Mouse (Mus musculus) forebrain, embryonic 16.5 days (tissue): Measurements from ENCODE around the gene Lars2. TPM values are rescaled to one million over a fixed set of nuclear protein-coding genes. Genes with fewer than 3 reads are reported as not detected.
"Not testable (repeated sequence)": the region's sequence is repeated elsewhere in the genome, so short reads cannot be mapped to it uniquely, and the experiment has no call there.

ENCODE experiments used
- ATAC-seq: fragments of 200-750 bp; cut with Nextera tagmentation; 2 replicates; pipeline ENCODE4 v1.8.0; 2017; ENCODE audit warnings: mild to moderate bottlenecking, moderate library complexity
- H3K27ac ChIP-seq: fragments of 300-500 bp; sonication (generic); 2 replicates; pipeline ENCODE4 v1.5.1; 2014; ENCODE audit warnings: low read length, control low read depth
- H3K27me3 ChIP-seq: fragments of 300-500 bp; sonication (generic); replicated peaks from 2 replicates; pipeline ENCODE4 v1.6.1; 2014; ENCODE audit warnings: low read length; ENCODE audit not compliant: control insufficient read depth, insufficient read depth
- H3K36me3 ChIP-seq: fragments of 300-500 bp; sonication (generic); 2 replicates; pipeline ENCODE4 v1.6.1; 2014; ENCODE audit not compliant: control insufficient read depth, insufficient read depth
- H3K4me1 ChIP-seq: fragments of 300-500 bp; sonication (generic); replicated peaks from 2 replicates; pipeline ENCODE4 v1.6.1; 2014; ENCODE audit warnings: low read length; ENCODE audit not compliant: control insufficient read depth, insufficient read depth
- H3K4me2 ChIP-seq: fragments of 300-500 bp; sonication (generic); 2 replicates; pipeline ENCODE4 v1.6.1; 2014; ENCODE audit warnings: mild to moderate bottlenecking, low read length, control low read depth
- H3K4me3 ChIP-seq: fragments of 300-500 bp; sonication (generic); replicated peaks from 2 replicates; pipeline ENCODE4 v1.5.1; 2014; ENCODE audit warnings: mild to moderate bottlenecking, low read length, control low read depth
- H3K9ac ChIP-seq: fragments of 300-500 bp; sonication (generic); replicated peaks from 2 replicates; pipeline ENCODE4 v1.6.1; 2014; ENCODE audit warnings: low read depth, low read length, control low read depth
- H3K9me3 ChIP-seq: fragments of 300-500 bp; sonication (generic); 2 replicates; pipeline ENCODE4 v1.6.1; 2016; ENCODE audit warnings: low read length; ENCODE audit not compliant: control insufficient read depth
- WGBS: fragments of 180-500 bp; shearing (Covaris S2); extraction: QIAGEN DNeasy Blood & Tissue Kit; methylation state at CpG from one replicate; pipeline ENCODE4 v1.1.7; 2014; 5-methylcytosine and 5-hydroxymethylcytosine counted together
- polyA plus RNA-seq: library from polyadenylated mRNA; unstranded; fragments of >200 nt; fragmentation: Nextera tagmentation; extraction: Ambion mirVana; gene quantifications from 2 replicates; pipeline ENCODE4 v1.2.1, GENCODE M21; 2015

The Lars2 gene
- polyA plus RNA-seq = 763 and 906 TPM in 2 replicates

DNA sequence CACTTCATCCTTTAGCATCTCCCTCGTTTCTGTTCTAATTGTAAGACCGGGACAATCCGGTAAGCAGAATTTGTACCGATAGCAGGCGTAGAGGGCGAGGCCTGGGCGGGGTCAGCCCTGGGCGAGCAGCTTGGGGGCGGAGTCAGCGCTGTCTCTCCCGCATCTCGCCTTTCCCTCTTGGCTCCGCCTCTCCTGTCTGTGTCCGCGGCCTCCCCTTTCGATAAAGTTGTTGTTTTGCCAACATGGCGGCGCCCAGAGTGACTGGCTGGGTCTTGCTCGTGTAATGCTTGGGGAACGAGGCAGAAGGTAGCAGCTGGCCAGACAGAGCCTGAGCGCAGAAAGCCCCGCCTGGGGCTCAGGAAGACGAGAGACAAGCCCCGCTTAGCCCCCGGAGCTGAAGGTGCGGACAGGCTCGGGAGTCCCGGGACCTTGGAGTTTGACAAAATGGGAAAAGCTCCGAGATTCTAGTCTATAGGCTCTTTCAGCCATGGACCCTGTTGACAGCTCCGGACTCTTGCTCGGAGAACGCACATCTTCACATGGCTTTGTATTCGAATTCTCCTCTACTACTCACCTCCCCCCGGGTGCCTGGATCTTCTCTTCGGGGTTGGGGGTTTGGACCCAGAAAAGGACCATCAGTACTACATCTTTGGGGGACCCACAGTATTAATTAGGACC, at the start of gene Lars2:
Gene Lars2 (plus strand): TSS at position 220 of the 678 bp plus-strand sequence.
- H3K27ac ChIP-seq = peak within 1 kb of the TSS; percentile 75
- H3K9me3 ChIP-seq = no peaks in the 10 kb centered on the region
- H3K4me1 ChIP-seq = peaks cover 15% of the 10 kb centered on the region
- ATAC-seq = peak; percentile 98
- peak within 1 kb of the TSS; percentile 65 for H3K9ac ChIP-seq
- H3K27me3 ChIP-seq = no peaks in the 10 kb centered on the region
- peak within 1 kb of the TSS; percentile 95 for H3K4me2 ChIP-seq
- H3K36me3 ChIP-seq = no peaks in the 10 kb centered on the region
- H3K4me3 ChIP-seq = peak within 1 kb of the TSS; percentile 66
- under 1% methylated on average over 35 of the region's 35 CpGs for WGBS

- Histone ChIP-seq H3K9ac (no peak overlapping the region), H3K4me3 (no peak overlapping the region), H3K27ac (no peak overlapping the region), H3K4me2 (no peak overlapping the region), H3K36me3 (no peaks in the 10 kb centered on the region), H3K9me3 (no peaks in the 10 kb centered on the region), H3K27me3 (no peaks in the 10 kb centered on the region; the same call in 1 of the 2 replicates), H3K4me1 (no peaks in the 10 kb centered on the region)
- ATAC-seq = no peak
Measured at GRCm38 (mm10) chr9:123326106-123326505, 40.6 kb upstream of the Lars2 start.

GRCm38 (mm10) chr9:123328336-123328735, 38.4 kb upstream of the Lars2 start:
- Histone ChIP-seq H3K27me3 (no peaks in the 10 kb centered on the region; the same call in 1 of the 2 replicates), H3K9me3 (no peaks in the 10 kb centered on the region), H3K27ac (no peak overlapping the region), H3K4me2 (no peak overlapping the region), H3K4me1 (no peaks in the 10 kb centered on the region), H3K9ac (no peak overlapping the region), H3K4me3 (no peak overlapping the region), H3K36me3 (no peaks in the 10 kb centered on the region)
- ATAC-seq = no peak
- 90% methylated on average over 3 of the region's 3 CpGs for WGBS

DNA sequence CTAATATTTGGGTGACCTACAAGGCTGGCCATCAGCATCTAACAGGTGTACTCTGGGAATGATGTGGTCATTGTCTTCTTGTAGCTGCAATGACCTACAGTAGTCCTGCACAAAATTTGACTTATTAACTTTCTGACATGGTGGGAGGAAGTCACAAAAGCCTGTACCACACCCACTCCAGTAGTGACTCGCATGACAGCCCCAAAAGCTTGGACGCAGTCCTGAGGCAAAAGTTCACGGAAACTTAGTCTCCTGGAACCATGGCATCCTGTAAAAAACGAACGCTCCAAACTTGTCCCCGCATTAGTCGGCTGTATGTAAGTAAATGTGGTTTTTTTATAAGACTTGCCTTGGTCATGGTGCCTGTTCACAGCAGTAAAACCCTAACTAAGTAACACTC, 36.9 kb upstream of the Lars2 start:
- no peaks in the 10 kb centered on the region; the same call in 1 of the 2 replicates for H3K27me3 ChIP-seq
- 96% methylated on average over 7 of the region's 7 CpGs for WGBS
- no peak overlapping the region for H3K4me3 ChIP-seq
- H3K9me3 ChIP-seq = no peaks in the 10 kb centered on the region
- no peak overlapping the region for H3K4me2 ChIP-seq
- no peak overlapping the region for H3K9ac ChIP-seq
- H3K4me1 ChIP-seq = no peaks in the 10 kb centered on the region
- H3K36me3 ChIP-seq = no peaks in the 10 kb centered on the region
- ATAC-seq = no peak
- no peak overlapping the region for H3K27ac ChIP-seq

DNA sequence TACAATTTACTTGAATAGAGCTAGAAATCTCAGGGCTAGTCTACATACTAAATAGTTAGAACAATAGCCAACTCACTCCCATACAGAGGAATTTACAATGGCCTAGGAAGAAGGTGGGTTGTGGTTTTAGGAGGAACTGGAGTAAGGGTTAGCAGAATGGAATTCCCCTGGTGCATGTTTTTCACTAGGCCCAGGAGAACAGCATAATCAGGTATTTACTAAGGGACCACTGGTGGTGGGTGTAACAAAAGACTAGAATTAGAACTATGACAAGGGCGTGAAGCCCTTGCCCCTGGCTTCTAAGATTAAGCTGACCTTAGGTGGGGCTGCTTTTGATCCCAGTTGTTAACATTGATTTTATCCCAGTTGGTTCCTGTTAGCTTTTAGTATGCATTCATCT, 36.5 kb upstream of the Lars2 start:
- WGBS = 65% methylated on average over 1 of the region's 1 CpGs
- H3K4me2 ChIP-seq, ATAC-seq, H3K4me3 ChIP-seq, H3K36me3 ChIP-seq, H3K27me3 ChIP-seq, H3K9me3 ChIP-seq, H3K9ac ChIP-seq, H3K4me1 ChIP-seq, H3K27ac ChIP-seq: not testable (repeated sequence)

- H3K36me3 ChIP-seq = no peaks in the 10 kb centered on the region
- H3K9me3 ChIP-seq = no peaks in the 10 kb centered on the region
- no peak overlapping the region for H3K4me2 ChIP-seq
- no peaks in the 10 kb centered on the region for H3K27me3 ChIP-seq
- no peak overlapping the region for H3K9ac ChIP-seq
- H3K4me3 ChIP-seq = no peak overlapping the region
- no peak overlapping the region for H3K27ac ChIP-seq
- ATAC-seq = no peak
- 0 out of 2 replicates have a peak, but pooled peaks cover 3% of the 10 kb centered on the region for H3K4me1 ChIP-seq
- WGBS = 92% methylated on average over 2 of the region's 2 CpGs
Measured at GRCm38 (mm10) chr9:123333479-123333878, 33.2 kb upstream of the Lars2 start.

GRCm38 (mm10) chr9:123335044-123335670, 31.6 kb upstream of the Lars2 start:
- Histone ChIP-seq H3K4me3 (no peak overlapping the region), H3K4me2 (no peak overlapping the region)
- 40% methylated on average over 5 of the region's 5 CpGs for WGBS

DNA sequence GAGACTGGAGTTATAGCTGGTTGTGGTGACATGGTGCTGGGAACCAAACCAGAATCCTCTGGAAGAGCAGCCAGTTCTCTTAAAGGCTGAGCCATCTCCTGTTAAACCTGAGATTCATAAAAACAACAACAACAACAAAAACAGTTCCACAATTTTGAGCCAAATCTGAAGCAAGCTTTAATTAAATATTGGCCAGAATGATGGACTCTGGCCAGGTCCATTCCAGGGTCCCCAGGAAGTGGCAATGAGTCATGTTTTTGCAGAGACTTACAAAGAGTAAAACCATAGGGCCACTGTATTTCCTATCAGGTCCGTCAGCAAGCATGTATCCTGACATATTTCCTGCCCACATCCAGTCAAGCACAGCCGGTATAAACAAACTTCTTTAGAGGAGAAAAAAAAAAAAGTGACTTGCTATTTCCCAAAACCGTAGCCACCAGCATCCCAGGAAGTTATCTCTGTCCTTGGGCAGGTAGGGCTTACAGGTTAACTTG, 27.0 kb upstream of the Lars2 start:
- H3K9me3 ChIP-seq = no peaks in the 10 kb centered on the region
- no peak overlapping the region for H3K9ac ChIP-seq
- no peak overlapping the region for H3K27ac ChIP-seq
- H3K27me3 ChIP-seq = no peaks in the 10 kb centered on the region
- ATAC-seq = no peak
- no peaks in the 10 kb centered on the region for H3K36me3 ChIP-seq
- WGBS = 83% methylated on average over 3 of the region's 3 CpGs
- no peak overlapping the region for H3K4me3 ChIP-seq
- no peak overlapping the region for H3K4me2 ChIP-seq
- 0 out of 2 replicates have a peak, but pooled peaks cover 3% of the 10 kb centered on the region for H3K4me1 ChIP-seq

More at GRCm38 (mm10) chr9:123335044-123335670, 31.6 kb upstream of the Lars2 start:
- no peaks in the 10 kb centered on the region for H3K27me3 ChIP-seq
- no peak overlapping the region for H3K27ac ChIP-seq
- no peak overlapping the region for H3K9ac ChIP-seq
- H3K9me3 ChIP-seq = no peaks in the 10 kb centered on the region
- 0 out of 2 replicates have a peak, but pooled peaks cover 3% of the 10 kb centered on the region for H3K4me1 ChIP-seq
- no peaks in the 10 kb centered on the region for H3K36me3 ChIP-seq
- no peak for ATAC-seq

DNA sequence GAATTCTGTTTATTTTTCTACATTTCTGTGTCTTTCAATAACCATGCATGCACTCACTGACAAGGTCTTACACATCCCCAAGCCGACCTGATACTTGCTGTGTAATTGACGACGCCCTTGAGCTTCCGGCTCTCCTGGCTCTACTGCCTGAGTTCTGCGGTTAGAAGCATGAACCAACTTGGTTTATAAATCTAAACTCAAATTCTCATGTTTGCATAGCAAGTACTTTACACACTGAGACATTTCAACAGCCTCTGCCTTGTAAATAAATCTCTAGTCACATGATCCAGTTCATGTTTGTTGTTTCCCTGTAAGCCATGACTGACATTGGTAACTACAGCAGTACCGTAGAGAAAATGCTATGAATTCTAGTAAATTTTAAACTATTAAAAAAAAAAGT, 25.5 kb upstream of the Lars2 start:
- WGBS = 95% methylated on average over 6 of the region's 6 CpGs
- Histone ChIP-seq H3K9ac (no peak overlapping the region), H3K4me1 (0 out of 2 replicates have a peak, but pooled peaks cover 3% of the 10 kb centered on the region), H3K4me2 (no peak overlapping the region), H3K36me3 (no peaks in the 10 kb centered on the region), H3K27me3 (no peaks in the 10 kb centered on the region), H3K9me3 (no peaks in the 10 kb centered on the region), H3K4me3 (no peak overlapping the region), H3K27ac (no peak overlapping the region)
- ATAC-seq = no peak
